Comparison of ENCODE assay signal across 14 mouse cellular contexts in genomic region chr10:61312754-61313153, GRCm38 (mm10). TPM values are rescaled to one million over a fixed set of nuclear protein-coding genes. Genes with fewer than 3 reads are reported as not detected.
DNase-seq lines count a peak whose midpoint lies in the region; ATAC-seq lines count a peak whose summit lies in the region.
"Had no signal": no experiment of that assay in that cellular context is flagged by ENCODE, and none has a peak within 500 bp of the region (broad histone marks: within the 10 kb centered on the region; RNA-seq: fewer than 3 reads in every experiment).

No protein-coding gene starts in this region.

- H3K27ac ChIP-seq in intestine, embryonic 16.5 days (ENCODE audit: low read length), result peak overlapping the region; percentile 30; the same call in 1 of the 2 replicates
- H3K27ac ChIP-seq in intestine, embryonic 15.5 days, result no peak overlapping the region
- peak overlapping the region; percentile 60 for H3K27ac ChIP-seq in embryonic facial prominence, embryonic 15.5 days (replicated peaks)
- peak overlapping the region; percentile 26 for H3K27ac ChIP-seq in liver, embryonic 16.5 days (ENCODE audit: low read length)
- H3K27ac ChIP-seq: midbrain, embryonic 10.5 days; neural tube, embryonic 12.5 days had no signal

- no peaks in the 10 kb centered on the region for H3K36me3 ChIP-seq in intestine, embryonic 16.5 days (ENCODE audit: control insufficient read depth, insufficient read depth, low read length)
- H3K36me3 ChIP-seq in intestine, embryonic 15.5 days, result no peaks in the 10 kb centered on the region
- H3K36me3 ChIP-seq in embryonic facial prominence, embryonic 15.5 days, result no peaks in the 10 kb centered on the region
- no peaks in the 10 kb centered on the region for H3K36me3 ChIP-seq in liver, embryonic 16.5 days (ENCODE audit: control insufficient read depth, insufficient read depth)
- H3K36me3 ChIP-seq: midbrain, embryonic 10.5 days; neural tube, embryonic 12.5 days had no signal

- H3K4me2 ChIP-seq in intestine, embryonic 16.5 days (ENCODE audit: low read depth, low read length), result no peak overlapping the region
- no peak overlapping the region for H3K4me2 ChIP-seq in intestine, embryonic 15.5 days (replicated peaks)
- no peak overlapping the region for H3K4me2 ChIP-seq in embryonic facial prominence, embryonic 15.5 days (replicated peaks)
- no peak overlapping the region; the same call in 1 of the 2 replicates for H3K4me2 ChIP-seq in liver, embryonic 16.5 days (ENCODE audit: low read depth, low read length)
- H3K4me2 ChIP-seq: neural tube, embryonic 12.5 days had no signal

- peaks cover 12% of the 10 kb centered on the region for H3K4me1 ChIP-seq in intestine, embryonic 16.5 days (ENCODE audit: control insufficient read depth, insufficient read depth, low read length)
- H3K4me1 ChIP-seq in intestine, embryonic 15.5 days (replicated peaks), result peaks cover 5% of the 10 kb centered on the region; the same call in 1 of the 2 replicates
- peaks cover 17% of the 10 kb centered on the region for H3K4me1 ChIP-seq in embryonic facial prominence, embryonic 15.5 days
- no peaks in the 10 kb centered on the region for H3K4me1 ChIP-seq in liver, embryonic 16.5 days (ENCODE audit: control insufficient read depth, low read depth, low read length)

- no peaks in the 10 kb centered on the region for H3K27me3 ChIP-seq in intestine, embryonic 16.5 days (replicated peaks; ENCODE audit: control insufficient read depth, insufficient read depth, low read length)
- no peaks in the 10 kb centered on the region for H3K27me3 ChIP-seq in intestine, embryonic 15.5 days (replicated peaks)
- H3K27me3 ChIP-seq in embryonic facial prominence, embryonic 15.5 days, result no peaks in the 10 kb centered on the region
- no peaks in the 10 kb centered on the region for H3K27me3 ChIP-seq in liver, embryonic 16.5 days (ENCODE audit: control insufficient read depth, insufficient read depth, low read depth, low read length)
- H3K27me3 ChIP-seq: neural tube, embryonic 12.5 days had no signal

- no peak; the same call in 1 of the 2 replicates for ATAC-seq in intestine, embryonic 16.5 days
- no peak for ATAC-seq in intestine, embryonic 15.5 days
- ATAC-seq in embryonic facial prominence, embryonic 15.5 days (ENCODE audit: insufficient number of reproducible peaks, low FRiP score, low TSS enrichment, low read depth), result no peak
- peak; percentile 89 for ATAC-seq in liver, embryonic 16.5 days (ENCODE audit: low read depth)
- ATAC-seq in megakaryocyte, adult 5-6 weeks (ENCODE audit: poor library complexity, severe bottlenecking), result no peak
- ATAC-seq: hindbrain, embryonic 16.5 days had no signal

- no peak overlapping the region for H3K4me3 ChIP-seq in intestine, embryonic 16.5 days (ENCODE audit: low read length)
- no peak overlapping the region for H3K4me3 ChIP-seq in intestine, embryonic 15.5 days (replicated peaks)
- H3K4me3 ChIP-seq in embryonic facial prominence, embryonic 15.5 days (replicated peaks), result no peak overlapping the region
- H3K4me3 ChIP-seq in liver, embryonic 16.5 days (ENCODE audit: low read depth, low read length), result no peak overlapping the region
- H3K4me3 ChIP-seq: midbrain, embryonic 10.5 days; neural tube, embryonic 12.5 days had no signal

- no peaks in the 10 kb centered on the region for H3K9me3 ChIP-seq in intestine, embryonic 16.5 days (ENCODE audit: control insufficient read depth, low read length)
- H3K9me3 ChIP-seq in intestine, embryonic 15.5 days, result no peaks in the 10 kb centered on the region
- no peaks in the 10 kb centered on the region for H3K9me3 ChIP-seq in embryonic facial prominence, embryonic 15.5 days (replicated peaks)
- H3K9me3 ChIP-seq in liver, embryonic 16.5 days (replicated peaks; ENCODE audit: control insufficient read depth, low read length), result no peaks in the 10 kb centered on the region
- H3K9me3 ChIP-seq: midbrain, embryonic 10.5 days; neural tube, embryonic 12.5 days had no signal

- DNase-seq in kidney, postnatal 36 days, result peak; percentile 41 to 55
- no peak for DNase-seq in right cerebral cortex, postnatal 36 days (ENCODE audit: low spot score in 2 of 2)
- no peak for DNase-seq in adrenal gland, postnatal 10 days
- DNase-seq: cerebellum, adult 11 months; thymus, postnatal 25 days had no signal

- 42% methylated on average over 7 of the region's 7 CpGs for WGBS in intestine, embryonic 16.5 days
- 39% methylated on average over 7 of the region's 7 CpGs for WGBS in intestine, embryonic 15.5 days
- WGBS in embryonic facial prominence, embryonic 15.5 days, result 34% methylated on average over 7 of the region's 7 CpGs
- WGBS in liver, embryonic 16.5 days (ENCODE audit: insufficient replicate concordance), result 28% methylated on average over 7 of the region's 7 CpGs

- H3K9ac ChIP-seq in intestine, embryonic 16.5 days (ENCODE audit: low read depth, low read length), result no peak overlapping the region
- H3K9ac ChIP-seq in intestine, embryonic 15.5 days, result no peak overlapping the region
- no peak overlapping the region for H3K9ac ChIP-seq in embryonic facial prominence, embryonic 15.5 days
- H3K9ac ChIP-seq in liver, embryonic 16.5 days (ENCODE audit: low read depth, low read length), result no peak overlapping the region
- H3K9ac ChIP-seq: neural tube, embryonic 12.5 days had no signal

RNA-seq across cellular contexts. Expression of gene Prf1, which starts 15.1 kb away (rescaled TPM):
- polyA plus RNA-seq in intestine, embryonic 16.5 days (2015; fragmentation: Nextera tagmentation; extraction: Ambion mirVana), result 0.06 TPM in 1 of 2 replicates, not detected in the other
- 0.06 TPM in 1 of 2 replicates, not detected in the other for polyA plus RNA-seq in intestine, embryonic 15.5 days (2015; fragmentation: Nextera tagmentation; extraction: Ambion mirVana)
- 0.08 TPM in 1 of 2 replicates, not detected in the other for polyA plus RNA-seq in embryonic facial prominence, embryonic 15.5 days (2015; fragmentation: Nextera tagmentation; extraction: Ambion mirVana)
- 0.13 TPM in 1 of 2 replicates, not detected in the other for polyA plus RNA-seq in liver, embryonic 16.5 days (2015; fragmentation: Nextera tagmentation; extraction: Ambion mirVana)
- total RNA-seq in megakaryocyte, adult 5-6 weeks (2015), result 0.20 and 2.5 TPM in 2 replicates
- total RNA-seq in megakaryocyte, adult 5-6 weeks (2017), result 0.88 and 1.5 TPM in 2 replicates
- total RNA-seq in adrenal gland, postnatal 10 days (2021), result under 1 TPM; 0.12 to 0.18 TPM
- total RNA-seq: left cerebral cortex, adult 18-20 months had no signal
- polyA plus RNA-seq: hindbrain, embryonic 16.5 days; midbrain, embryonic 10.5 days; neural tube, embryonic 12.5 days had no signal

RNA-seq across cellular contexts. Expression of gene Adamts14, which starts 39.5 kb away (rescaled TPM):
- polyA plus RNA-seq in intestine, embryonic 16.5 days (2015; fragmentation: Nextera tagmentation; extraction: Ambion mirVana), result 0.75 TPM in 2 replicates
- polyA plus RNA-seq in intestine, embryonic 15.5 days (2015; fragmentation: Nextera tagmentation; extraction: Ambion mirVana), result 0.66 and 0.78 TPM in 2 replicates
- polyA plus RNA-seq in embryonic facial prominence, embryonic 15.5 days (2015; fragmentation: Nextera tagmentation; extraction: Ambion mirVana), result 6.1 and 8.0 TPM in 2 replicates
- polyA plus RNA-seq in liver, embryonic 16.5 days (2015; fragmentation: Nextera tagmentation; extraction: Ambion mirVana), result 0.23 and 0.40 TPM in 2 replicates
- 0.16 and 0.58 TPM in 2 replicates for total RNA-seq in megakaryocyte, adult 5-6 weeks (2015)
- total RNA-seq in megakaryocyte, adult 5-6 weeks (2017), result 0.33 and 0.61 TPM in 2 replicates
- total RNA-seq in adrenal gland, postnatal 10 days (2021), result 1 to 10 TPM; 3.7 to 4.3 TPM

Comparison
In these comparisons a context has a peak if more than half of its experiments do, and no peak if none do; other contexts are left out.
1. DNase-seq: peak in kidney, postnatal 36 days (2 of 2); none in right cerebral cortex, postnatal 36 days (0 of 2) and adrenal gland, postnatal 10 days (single experiment).